11 mouse cellular contexts compared by ENCODE assay signal in genomic region chr2:132848361-132848760, GRCm38 (mm10). TPM values are rescaled to one million over a fixed set of nuclear protein-coding genes. Genes with fewer than 3 reads are reported as not detected.
DNase-seq lines count a peak whose midpoint lies in the region; ATAC-seq lines count a peak whose summit lies in the region.
"Had no signal": no experiment of that assay in that cellular context is flagged by ENCODE, and none has a peak within 500 bp of the region (broad histone marks: within the 10 kb centered on the region; RNA-seq: fewer than 3 reads in every experiment).

No protein-coding gene starts in this region.

- H3K27ac ChIP-seq in limb, embryonic 12.5 days: no peak overlapping the region
- H3K27ac ChIP-seq in limb, embryonic 10.5 days: no peak overlapping the region
- no peak overlapping the region for H3K27ac ChIP-seq in embryonic facial prominence, embryonic 12.5 days
- H3K27ac ChIP-seq in hindbrain, embryonic 15.5 days (replicated peaks): no peak overlapping the region
- no peak overlapping the region for H3K27ac ChIP-seq in midbrain, embryonic 14.5 days (replicated peaks; ENCODE audit: low read depth, low read length)

- peak overlapping the region; percentile 65 for H3K4me2 ChIP-seq in limb, embryonic 12.5 days
- H3K4me2 ChIP-seq in embryonic facial prominence, embryonic 12.5 days (replicated peaks): peak overlapping the region; percentile 72; the same call in 1 of the 2 replicates
- H3K4me2 ChIP-seq in hindbrain, embryonic 15.5 days: peak overlapping the region; percentile 62
- H3K4me2 ChIP-seq in midbrain, embryonic 14.5 days (ENCODE audit: low read length): peak overlapping the region; percentile 81

- WGBS in limb, embryonic 12.5 days: 89% methylated on average over 4 of the region's 4 CpGs
- WGBS in limb, embryonic 10.5 days: 95% methylated on average over 4 of the region's 4 CpGs
- WGBS in embryonic facial prominence, embryonic 12.5 days: 88% methylated on average over 4 of the region's 4 CpGs
- 90% methylated on average over 4 of the region's 4 CpGs for WGBS in hindbrain, embryonic 15.5 days
- WGBS in midbrain, embryonic 14.5 days: 92% methylated on average over 4 of the region's 4 CpGs

- H3K36me3 ChIP-seq in limb, embryonic 12.5 days: peaks cover 33% of the 10 kb centered on the region
- H3K36me3 ChIP-seq in limb, embryonic 10.5 days: peaks cover 40% of the 10 kb centered on the region
- H3K36me3 ChIP-seq in embryonic facial prominence, embryonic 12.5 days: peaks cover 23% of the 10 kb centered on the region
- peaks cover 14% of the 10 kb centered on the region; the same call in 1 of the 2 replicates for H3K36me3 ChIP-seq in hindbrain, embryonic 15.5 days
- H3K36me3 ChIP-seq in midbrain, embryonic 14.5 days (ENCODE audit: control insufficient read depth, insufficient read depth, low read length): peaks cover 19% of the 10 kb centered on the region

- no peaks in the 10 kb centered on the region for H3K9me3 ChIP-seq in limb, embryonic 12.5 days
- H3K9me3 ChIP-seq in limb, embryonic 10.5 days (replicated peaks): no peaks in the 10 kb centered on the region
- H3K9me3 ChIP-seq in embryonic facial prominence, embryonic 12.5 days: no peaks in the 10 kb centered on the region
- H3K9me3 ChIP-seq in hindbrain, embryonic 15.5 days: no peaks in the 10 kb centered on the region
- H3K9me3 ChIP-seq in midbrain, embryonic 14.5 days (ENCODE audit: control insufficient read depth, low read length): no peaks in the 10 kb centered on the region

- H3K4me1 ChIP-seq in limb, embryonic 12.5 days (replicated peaks): peaks cover 14% of the 10 kb centered on the region
- H3K4me1 ChIP-seq in limb, embryonic 10.5 days: peaks cover 13% of the 10 kb centered on the region
- peaks cover 15% of the 10 kb centered on the region for H3K4me1 ChIP-seq in embryonic facial prominence, embryonic 12.5 days
- peaks cover 26% of the 10 kb centered on the region for H3K4me1 ChIP-seq in hindbrain, embryonic 15.5 days (replicated peaks)
- H3K4me1 ChIP-seq in midbrain, embryonic 14.5 days (ENCODE audit: control insufficient read depth, insufficient read depth, low read length): peaks cover 15% of the 10 kb centered on the region

- DNase-seq in limb, embryonic 10.5 days (ENCODE audit: low spot score): no peak
- DNase-seq in midbrain, embryonic 14.5 days: no peak
- no peak for DNase-seq in spleen, postnatal 4 days (ENCODE audit: low spot score in 2 of 2)
- no peak for DNase-seq in right cerebral cortex, adult 2 months (ENCODE audit: low spot score in 2 of 2)
- DNase-seq: adrenal gland, adult 8-10 months; cerebellum, postnatal 36 days had no signal

- H3K9ac ChIP-seq in limb, embryonic 12.5 days (replicated peaks): no peak overlapping the region
- H3K9ac ChIP-seq in embryonic facial prominence, embryonic 12.5 days: no peak overlapping the region
- no peak overlapping the region for H3K9ac ChIP-seq in hindbrain, embryonic 15.5 days
- no peak overlapping the region for H3K9ac ChIP-seq in midbrain, embryonic 14.5 days (replicated peaks; ENCODE audit: low read length)

- no peaks in the 10 kb centered on the region for H3K27me3 ChIP-seq in limb, embryonic 12.5 days
- H3K27me3 ChIP-seq in limb, embryonic 10.5 days (ENCODE audit: low read depth, poor library complexity, severe bottlenecking): no peaks in the 10 kb centered on the region
- H3K27me3 ChIP-seq in embryonic facial prominence, embryonic 12.5 days: no peaks in the 10 kb centered on the region
- no peaks in the 10 kb centered on the region for H3K27me3 ChIP-seq in hindbrain, embryonic 15.5 days
- H3K27me3 ChIP-seq in midbrain, embryonic 14.5 days (ENCODE audit: control insufficient read depth, insufficient read depth, low read length): no peaks in the 10 kb centered on the region

- no peak overlapping the region for H3K4me3 ChIP-seq in limb, embryonic 12.5 days (replicated peaks)
- H3K4me3 ChIP-seq in limb, embryonic 10.5 days: no peak overlapping the region
- no peak overlapping the region for H3K4me3 ChIP-seq in embryonic facial prominence, embryonic 12.5 days
- no peak overlapping the region for H3K4me3 ChIP-seq in hindbrain, embryonic 15.5 days
- H3K4me3 ChIP-seq in midbrain, embryonic 14.5 days (replicated peaks; ENCODE audit: low read depth, low read length): no peak overlapping the region

- no peak for ATAC-seq in limb, embryonic 12.5 days (ENCODE audit: insufficient number of reproducible peaks, insufficient read depth, low FRiP score, low TSS enrichment, low read depth)
- no peak for ATAC-seq in embryonic facial prominence, embryonic 12.5 days (ENCODE audit: insufficient number of reproducible peaks, insufficient read depth, low FRiP score, low TSS enrichment)
- ATAC-seq in hindbrain, embryonic 15.5 days (ENCODE audit: low FRiP score, low read depth): no peak
- ATAC-seq in midbrain, embryonic 14.5 days (ENCODE audit: low FRiP score, low TSS enrichment): no peak
- ATAC-seq in granulocyte monocyte progenitor cell, adult 5-6 weeks (replicated peaks; ENCODE audit: poor library complexity, severe bottlenecking): no peak

RNA-seq across cellular contexts. Expression of gene Crls1, which starts 1.9 kb away (rescaled TPM):
- 26.9 and 31.9 TPM in 2 replicates for polyA plus RNA-seq in limb, embryonic 12.5 days (2016; fragmentation: Nextera tagmentation; extraction: Ambion mirVana)
- 17.0 and 17.4 TPM in 2 replicates for polyA plus RNA-seq in limb, embryonic 10.5 days (2016; fragmentation: Nextera tagmentation; extraction: Ambion mirVana)
- 26.8 and 33.1 TPM in 2 replicates for polyA plus RNA-seq in embryonic facial prominence, embryonic 12.5 days (2016; fragmentation: Nextera tagmentation; extraction: Ambion mirVana)
- polyA plus RNA-seq in hindbrain, embryonic 15.5 days (2015; fragmentation: Nextera tagmentation; extraction: Ambion mirVana): 19.3 and 20.8 TPM in 2 replicates
- 11.1 and 12.0 TPM in 2 replicates for polyA plus RNA-seq in midbrain, embryonic 14.5 days (2014; fragmentation: Nextera tagmentation; extraction: Ambion mirVana)
- 26.1 and 28.8 TPM in 2 replicates for total RNA-seq in granulocyte monocyte progenitor cell, adult 5-6 weeks (2014; fragmentation: Nextera tagmentation)
- 33.0 and 42.3 TPM in 2 replicates for total RNA-seq in granulocyte monocyte progenitor cell, adult 5-6 weeks (2017)

RNA-seq across cellular contexts. Expression of gene Lrrn4, which starts 32.3 kb away (rescaled TPM):
- 0.23 and 0.37 TPM in 2 replicates for polyA plus RNA-seq in limb, embryonic 12.5 days (2016; fragmentation: Nextera tagmentation; extraction: Ambion mirVana)
- 1.1 and 2.4 TPM in 2 replicates for polyA plus RNA-seq in limb, embryonic 10.5 days (2016; fragmentation: Nextera tagmentation; extraction: Ambion mirVana)
- 0.22 and 0.33 TPM in 2 replicates for polyA plus RNA-seq in embryonic facial prominence, embryonic 12.5 days (2016; fragmentation: Nextera tagmentation; extraction: Ambion mirVana)
- polyA plus RNA-seq in hindbrain, embryonic 15.5 days (2015; fragmentation: Nextera tagmentation; extraction: Ambion mirVana): 0.49 and 0.69 TPM in 2 replicates
- 0.09 and 0.14 TPM in 2 replicates for polyA plus RNA-seq in midbrain, embryonic 14.5 days (2014; fragmentation: Nextera tagmentation; extraction: Ambion mirVana)
- total RNA-seq in granulocyte monocyte progenitor cell, adult 5-6 weeks (2014; fragmentation: Nextera tagmentation): not detected in 2 replicates
- 0.09 and 0.10 TPM in 2 replicates for total RNA-seq in granulocyte monocyte progenitor cell, adult 5-6 weeks (2017)
- total RNA-seq: gastrocnemius, adult 8-10 months had no signal

RNA-seq across cellular contexts. Expression of gene Mcm8, which starts 32.4 kb away (rescaled TPM):
- polyA plus RNA-seq in limb, embryonic 12.5 days (2016; fragmentation: Nextera tagmentation; extraction: Ambion mirVana): 22.1 and 23.3 TPM in 2 replicates
- polyA plus RNA-seq in limb, embryonic 10.5 days (2016; fragmentation: Nextera tagmentation; extraction: Ambion mirVana): 30.2 and 30.6 TPM in 2 replicates
- 18.4 and 20.3 TPM in 2 replicates for polyA plus RNA-seq in embryonic facial prominence, embryonic 12.5 days (2016; fragmentation: Nextera tagmentation; extraction: Ambion mirVana)
- polyA plus RNA-seq in hindbrain, embryonic 15.5 days (2015; fragmentation: Nextera tagmentation; extraction: Ambion mirVana): 5.1 and 6.1 TPM in 2 replicates
- 4.6 and 7.1 TPM in 2 replicates for polyA plus RNA-seq in midbrain, embryonic 14.5 days (2014; fragmentation: Nextera tagmentation; extraction: Ambion mirVana)
- 13.5 and 14.7 TPM in 2 replicates for total RNA-seq in granulocyte monocyte progenitor cell, adult 5-6 weeks (2014; fragmentation: Nextera tagmentation)
- total RNA-seq in granulocyte monocyte progenitor cell, adult 5-6 weeks (2017): 17.0 and 19.9 TPM in 2 replicates

RNA-seq across cellular contexts. Expression of gene Trmt6, which starts 32.5 kb away (rescaled TPM):
- 34.1 and 38.7 TPM in 2 replicates for polyA plus RNA-seq in limb, embryonic 12.5 days (2016; fragmentation: Nextera tagmentation; extraction: Ambion mirVana)
- polyA plus RNA-seq in limb, embryonic 10.5 days (2016; fragmentation: Nextera tagmentation; extraction: Ambion mirVana): 36.0 and 43.9 TPM in 2 replicates
- 31.0 and 38.1 TPM in 2 replicates for polyA plus RNA-seq in embryonic facial prominence, embryonic 12.5 days (2016; fragmentation: Nextera tagmentation; extraction: Ambion mirVana)
- polyA plus RNA-seq in hindbrain, embryonic 15.5 days (2015; fragmentation: Nextera tagmentation; extraction: Ambion mirVana): 18.5 and 18.8 TPM in 2 replicates
- polyA plus RNA-seq in midbrain, embryonic 14.5 days (2014; fragmentation: Nextera tagmentation; extraction: Ambion mirVana): 23.5 and 25.0 TPM in 2 replicates
- total RNA-seq in granulocyte monocyte progenitor cell, adult 5-6 weeks (2014; fragmentation: Nextera tagmentation): 38.4 and 40.4 TPM in 2 replicates
- total RNA-seq in granulocyte monocyte progenitor cell, adult 5-6 weeks (2017): 47.0 and 55.2 TPM in 2 replicates
